Mouse (Mus musculus): ENCODE measurements around the gene Rnf145. TPM values are rescaled to one million over a fixed set of nuclear protein-coding genes. Genes with fewer than 3 reads are reported as not detected.
A peak's percentile ranks its signal among the peaks of the same experiment; 100 is the strongest.

Rnf145 gene
- polyA plus RNA-seq, 1 experiment from 2014 or later, result 64.5 TPM

DNA sequence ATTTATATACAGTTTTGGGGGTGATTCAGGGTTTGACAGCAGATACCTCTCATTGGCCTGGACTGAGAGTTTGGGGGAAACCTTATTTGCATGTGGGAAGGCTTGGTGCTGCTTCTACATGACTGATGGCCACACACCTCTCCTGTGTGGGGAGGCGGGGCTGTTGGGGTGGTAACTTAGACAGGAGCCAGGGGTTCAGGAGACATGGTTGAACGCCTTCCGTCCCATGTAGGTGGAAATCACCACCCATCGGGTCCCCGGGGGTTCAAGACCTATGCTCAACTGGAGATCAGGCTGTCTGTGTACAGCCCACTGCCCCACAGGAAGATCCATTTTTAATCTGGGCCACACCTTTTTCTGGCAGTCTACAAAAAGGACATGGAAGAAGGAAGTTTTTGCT lies 56.1 kb downstream of the Rnf145 start:
- Histone ChIP-seq H3K4me3 (replicated peaks) (no peak overlapping the region), H3K27me3 (replicated peaks) (no peaks in the 10 kb centered on the region), H3K36me3 (no peaks in the 10 kb centered on the region), H3K9ac (no peak overlapping the region), H3K27ac (no peak overlapping the region), H3K4me1 (no peaks in the 10 kb centered on the region), H3K4me2 (no peak overlapping the region), H3K9me3 (no peaks in the 10 kb centered on the region)
- no peak for ATAC-seq (ENCODE audit: insufficient read depth, low FRiP score, low read depth)
- 87% methylated on average over 5 of the region's 5 CpGs for WGBS

DNA sequence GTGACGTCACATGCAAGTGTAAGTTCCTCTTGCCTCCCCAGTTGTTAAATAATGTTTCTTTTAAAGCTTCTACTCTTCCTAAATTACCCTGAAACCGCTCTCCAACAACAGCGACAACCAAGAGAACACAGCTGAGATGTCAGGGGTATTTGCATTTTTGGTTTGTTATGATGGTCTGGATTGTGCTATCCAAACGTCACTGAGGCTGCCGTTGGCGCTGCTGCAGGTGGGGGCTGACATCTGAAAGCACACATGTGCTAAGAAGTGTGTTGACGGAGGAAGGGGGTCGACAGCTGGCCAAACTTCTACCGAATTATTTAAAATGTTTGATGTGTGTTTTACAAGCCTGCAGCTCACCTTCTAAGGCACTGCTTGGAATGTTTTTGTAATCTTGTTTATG lies 59.1 kb downstream of the Rnf145 start:
- Histone ChIP-seq H3K27me3 (replicated peaks) (no peaks in the 10 kb centered on the region), H3K4me3 (replicated peaks) (no peak overlapping the region), H3K9me3 (no peaks in the 10 kb centered on the region), H3K4me2 (no peak overlapping the region), H3K36me3 (no peaks in the 10 kb centered on the region), H3K4me1 (no peaks in the 10 kb centered on the region), H3K9ac (no peak overlapping the region), H3K27ac (no peak overlapping the region)
- WGBS, result 59% methylated on average over 9 of the region's 9 CpGs
- ATAC-seq (ENCODE audit: insufficient read depth, low FRiP score, low read depth), result no peak

DNA sequence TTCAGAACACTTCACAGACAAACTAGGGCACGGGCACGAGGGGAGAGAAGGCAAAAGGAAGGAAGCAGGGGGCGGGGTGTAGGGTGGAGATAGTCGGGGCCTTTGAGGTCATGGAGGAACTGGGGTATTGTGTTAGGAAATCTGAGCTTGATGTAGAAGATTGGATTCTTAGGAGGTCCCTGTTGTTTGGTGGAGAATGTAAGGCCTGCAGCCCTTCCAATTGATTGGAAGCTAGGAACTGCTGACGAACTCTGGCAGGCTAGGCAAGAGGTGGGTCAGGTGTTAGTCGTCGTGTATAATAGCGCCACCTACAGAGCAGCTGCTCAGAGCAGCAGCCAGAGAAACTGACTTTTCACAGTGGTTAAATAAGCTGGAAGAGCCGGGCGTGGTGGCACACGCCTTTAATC lies 62.5 kb downstream of the Rnf145 start:
- Histone ChIP-seq H3K9me3 (no peaks in the 10 kb centered on the region), H3K36me3 (no peaks in the 10 kb centered on the region), H3K9ac (no peak overlapping the region), H3K27me3 (replicated peaks) (no peaks in the 10 kb centered on the region), H3K4me3 (replicated peaks) (no peak overlapping the region), H3K4me1 (no peaks in the 10 kb centered on the region), H3K4me2 (no peak overlapping the region), H3K27ac (no peak overlapping the region)
- 24% methylated on average over 11 of the region's 11 CpGs for WGBS
- ATAC-seq (ENCODE audit: insufficient read depth, low FRiP score, low read depth), result no peak

DNA sequence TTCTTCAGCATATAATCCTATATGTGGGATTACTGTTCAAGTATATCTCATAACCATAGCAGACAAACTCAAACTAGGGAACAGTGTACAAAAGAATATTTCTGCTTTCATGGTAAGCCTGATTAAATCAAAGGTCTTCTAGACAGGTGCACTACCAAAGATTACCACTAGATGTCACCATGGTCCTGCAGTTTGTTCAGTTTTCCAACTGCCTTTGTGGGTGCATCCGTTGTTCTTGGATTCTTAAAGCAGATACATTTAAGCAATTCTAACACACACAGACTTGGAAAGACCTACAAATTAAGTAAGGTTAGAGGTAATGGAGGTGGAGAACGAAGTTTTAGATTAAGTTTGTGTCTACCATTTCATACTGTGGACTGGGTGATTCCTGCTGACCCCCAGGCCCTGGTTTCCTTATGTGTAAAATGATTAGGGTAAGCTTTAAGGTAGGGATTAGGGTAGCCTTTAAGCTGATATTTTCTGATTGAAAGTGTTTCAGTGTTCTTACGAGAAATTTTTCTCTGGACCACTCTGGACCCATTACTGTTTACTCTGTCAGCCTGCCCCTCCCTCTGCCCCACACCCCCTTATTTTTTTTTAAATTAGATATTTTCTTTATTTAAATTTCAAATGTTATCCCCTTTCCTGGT lies 67.4 kb downstream of the Rnf145 start:
- no peaks in the 10 kb centered on the region for H3K4me1 ChIP-seq
- H3K9me3 ChIP-seq, result no peaks in the 10 kb centered on the region
- no peak overlapping the region for H3K4me2 ChIP-seq
- no peaks in the 10 kb centered on the region for H3K36me3 ChIP-seq
- no peak overlapping the region for H3K4me3 ChIP-seq (replicated peaks)
- no peak overlapping the region for H3K27ac ChIP-seq
- no peak overlapping the region for H3K9ac ChIP-seq
- no peak for ATAC-seq (ENCODE audit: insufficient read depth, low FRiP score, low read depth)
- WGBS, result 8% methylated on average over 3 of the region's 3 CpGs
- no peaks in the 10 kb centered on the region for H3K27me3 ChIP-seq (replicated peaks)

DNA sequence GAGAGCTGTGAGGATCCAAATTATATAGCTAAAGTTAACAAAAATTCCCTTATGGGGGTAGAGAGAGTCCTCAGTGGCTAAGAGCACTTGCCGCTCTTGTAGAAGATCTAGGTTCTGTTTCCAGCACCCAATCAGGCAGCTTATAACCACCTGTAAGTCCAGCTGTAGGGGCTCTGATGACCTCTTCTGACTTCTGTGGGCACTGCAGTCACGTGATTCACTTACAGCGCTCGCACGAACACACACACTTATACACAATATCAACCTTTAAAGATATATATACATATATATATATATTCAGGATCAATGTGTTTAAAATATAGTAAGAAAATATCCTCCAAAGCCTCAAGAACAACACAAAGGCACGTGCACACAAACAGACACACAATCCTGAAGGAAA lies 74.3 kb downstream of the Rnf145 start:
- no peaks in the 10 kb centered on the region for H3K27me3 ChIP-seq (replicated peaks)
- no peak overlapping the region for H3K27ac ChIP-seq
- H3K9me3 ChIP-seq, result no peaks in the 10 kb centered on the region
- no peak overlapping the region for H3K4me3 ChIP-seq (replicated peaks)
- no peak for ATAC-seq (ENCODE audit: insufficient read depth, low FRiP score, low read depth)
- H3K4me1 ChIP-seq, result no peaks in the 10 kb centered on the region
- no peak overlapping the region for H3K9ac ChIP-seq
- 90% methylated on average over 6 of the region's 6 CpGs for WGBS
- no peak overlapping the region for H3K4me2 ChIP-seq
- H3K36me3 ChIP-seq, result no peaks in the 10 kb centered on the region

DNA sequence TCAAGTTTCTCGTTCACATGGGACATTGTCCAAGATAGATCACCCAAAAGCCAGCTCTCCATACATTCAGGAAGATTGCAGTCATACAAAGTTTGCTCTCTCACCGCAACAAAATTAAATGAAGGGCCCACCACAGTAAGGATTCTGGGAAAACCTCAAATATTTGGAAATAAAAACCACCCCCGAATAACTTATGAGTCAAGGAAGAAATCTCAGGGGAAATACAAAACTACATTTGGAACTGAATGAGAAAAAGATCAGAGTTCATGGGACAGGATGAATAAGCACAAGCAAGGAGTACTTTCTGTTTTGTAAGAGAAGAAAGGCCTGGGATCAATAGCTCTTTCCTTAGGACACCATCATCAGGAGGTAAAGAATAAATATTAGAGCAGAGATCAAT lies 76.0 kb downstream of the Rnf145 start:
- no peaks in the 10 kb centered on the region for H3K4me1 ChIP-seq
- no peak for ATAC-seq (ENCODE audit: insufficient read depth, low FRiP score, low read depth)
- H3K9me3 ChIP-seq, result no peaks in the 10 kb centered on the region
- WGBS, result 65% methylated on average over 3 of the region's 3 CpGs
- H3K9ac ChIP-seq, result no peak overlapping the region
- no peak overlapping the region for H3K4me2 ChIP-seq
- no peaks in the 10 kb centered on the region for H3K36me3 ChIP-seq
- no peaks in the 10 kb centered on the region for H3K27me3 ChIP-seq (replicated peaks)
- no peak overlapping the region for H3K27ac ChIP-seq
- no peak overlapping the region for H3K4me3 ChIP-seq (replicated peaks)

DNA sequence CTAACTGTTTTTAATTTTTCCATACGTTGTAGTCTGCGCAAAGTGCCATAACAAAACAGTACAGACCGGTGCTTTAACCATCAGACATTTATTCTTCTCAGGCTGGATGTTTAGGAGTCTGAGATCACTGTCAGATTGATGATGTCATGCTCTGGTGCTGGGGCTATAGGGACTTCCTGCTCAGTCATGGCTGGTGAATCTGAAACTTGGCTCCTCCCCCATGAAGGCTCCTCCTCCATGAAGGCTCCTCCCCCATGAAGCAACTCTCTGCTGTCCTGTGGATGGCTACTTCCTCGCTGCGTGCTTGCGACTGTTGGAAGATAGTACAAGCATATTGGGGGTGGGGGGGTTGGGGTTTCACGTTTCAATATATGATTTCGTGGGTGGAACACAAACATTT lies 88.1 kb downstream of the Rnf145 start:
- H3K4me1 ChIP-seq, result peaks cover 8% of the 10 kb centered on the region
- no peaks in the 10 kb centered on the region for H3K9me3 ChIP-seq
- ATAC-seq (ENCODE audit: insufficient read depth, low FRiP score, low read depth), result no peak
- 80% methylated on average over 8 of the region's 8 CpGs for WGBS
- peaks cover 10% of the 10 kb centered on the region for H3K27me3 ChIP-seq (replicated peaks)
- H3K9ac ChIP-seq, result no peak overlapping the region
- no peaks in the 10 kb centered on the region for H3K36me3 ChIP-seq
- H3K27ac ChIP-seq, result no peak overlapping the region
- H3K4me3 ChIP-seq (replicated peaks), result no peak overlapping the region
- H3K4me2 ChIP-seq, result no peak overlapping the region

DNA sequence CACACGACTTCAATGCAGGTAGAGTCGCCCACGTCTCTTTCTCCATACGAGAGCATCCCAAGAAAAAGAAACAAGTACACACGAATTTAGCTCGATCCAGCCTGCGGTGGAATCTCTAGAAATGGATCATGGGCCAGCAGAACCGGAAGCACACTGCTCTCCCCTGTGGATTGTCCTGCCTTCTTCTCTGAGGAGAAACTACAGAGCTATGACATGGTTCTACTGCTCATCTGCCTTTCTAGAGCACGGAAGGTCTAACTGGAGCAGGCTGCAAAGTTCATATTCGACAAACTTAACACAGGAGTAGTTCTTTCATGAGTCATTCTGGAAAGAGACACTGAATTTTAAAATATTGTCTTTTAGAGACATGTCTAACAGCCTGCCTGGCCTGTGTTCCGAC lies 89.9 kb downstream of the Rnf145 start:
- ATAC-seq (ENCODE audit: insufficient read depth, low FRiP score, low read depth), result no peak
- Histone ChIP-seq H3K27ac (no peak overlapping the region), H3K4me2 (no peak overlapping the region), H3K9ac (no peak overlapping the region), H3K27me3 (replicated peaks) (peaks cover 26% of the 10 kb centered on the region), H3K4me1 (peaks cover 17% of the 10 kb centered on the region), H3K4me3 (replicated peaks) (no peak overlapping the region), H3K36me3 (no peaks in the 10 kb centered on the region), H3K9me3 (no peaks in the 10 kb centered on the region)
- 80% methylated on average over 11 of the region's 11 CpGs for WGBS

DNA sequence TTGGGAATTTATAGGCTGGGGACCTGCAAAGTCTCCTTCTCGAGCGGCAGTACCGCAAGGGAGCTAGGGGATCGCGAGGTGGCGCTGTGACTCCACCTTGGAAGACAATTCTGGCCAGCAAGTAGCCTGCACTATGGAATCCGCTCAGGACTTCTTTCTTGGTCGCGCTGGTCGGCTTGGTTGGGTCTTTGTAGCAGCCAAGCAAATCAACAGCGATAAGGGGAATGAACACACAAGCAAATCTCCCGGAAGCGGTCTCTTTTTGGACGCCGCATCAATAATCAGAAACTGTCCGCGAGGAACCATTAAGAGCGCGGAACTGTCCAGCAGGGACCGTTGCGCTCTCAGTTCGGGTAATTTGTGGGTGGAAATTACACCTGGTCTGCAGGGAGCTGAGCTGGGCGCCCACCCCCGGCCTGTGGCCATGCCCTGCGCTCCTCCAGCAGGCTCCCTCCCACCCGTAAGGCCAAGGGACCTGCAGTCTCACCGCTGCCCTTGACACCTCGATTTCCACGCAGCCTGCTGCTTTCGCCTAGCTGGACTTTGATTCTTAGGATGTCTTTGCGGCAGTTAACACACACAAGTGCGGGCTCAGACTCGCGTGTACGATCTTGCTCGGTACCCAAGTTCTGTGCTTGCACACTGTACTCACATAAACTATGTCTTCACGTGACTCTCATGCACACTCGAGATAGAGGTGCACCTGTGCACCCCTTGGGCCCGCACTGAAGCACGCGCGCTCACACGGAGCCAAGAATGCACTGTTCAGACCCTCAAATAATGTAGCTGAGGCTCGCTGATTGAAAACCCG lies 92.4 kb downstream of the Rnf145 start:
- H3K27ac ChIP-seq, result no peak overlapping the region
- H3K36me3 ChIP-seq, result no peaks in the 10 kb centered on the region
- H3K9ac ChIP-seq, result no peak overlapping the region
- H3K4me3 ChIP-seq (replicated peaks), result peak overlapping the region; percentile 36
- peaks cover 43% of the 10 kb centered on the region for H3K27me3 ChIP-seq (replicated peaks)
- 1% methylated on average over 45 of the region's 45 CpGs for WGBS
- H3K4me2 ChIP-seq, result peak overlapping the region; percentile 73
- peaks cover 17% of the 10 kb centered on the region for H3K4me1 ChIP-seq
- H3K9me3 ChIP-seq, result no peaks in the 10 kb centered on the region
- peak; percentile 74; the same call in 1 of the 2 replicates for ATAC-seq (ENCODE audit: insufficient read depth, low FRiP score, low read depth)

DNA sequence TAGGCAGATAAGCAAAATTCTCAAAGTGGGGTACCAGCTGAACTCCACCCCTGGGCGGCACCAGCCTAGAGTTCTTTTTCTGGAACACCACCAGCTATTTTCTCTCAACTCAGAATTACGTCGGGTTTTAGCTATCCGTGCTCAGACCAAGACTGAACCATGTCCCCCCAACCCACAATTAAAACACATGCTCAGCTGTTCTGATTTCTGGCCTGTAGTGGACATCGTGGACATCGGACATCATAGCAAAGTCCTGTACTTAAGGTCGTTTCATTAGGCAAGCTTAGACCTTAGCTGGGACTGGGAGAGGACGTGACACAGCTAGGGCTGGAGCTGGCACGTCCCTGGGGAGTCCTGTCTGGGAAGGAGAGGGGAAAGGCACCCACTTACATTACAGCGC lies 93.4 kb downstream of the Rnf145 start:
- Histone ChIP-seq H3K4me3 (replicated peaks) (no peak overlapping the region), H3K27me3 (replicated peaks) (peaks cover 50% of the 10 kb centered on the region), H3K27ac (no peak overlapping the region), H3K9ac (no peak overlapping the region), H3K36me3 (no peaks in the 10 kb centered on the region), H3K9me3 (no peaks in the 10 kb centered on the region), H3K4me2 (no peak overlapping the region; the same call in 1 of the 2 replicates), H3K4me1 (peaks cover 17% of the 10 kb centered on the region)
- no peak for ATAC-seq (ENCODE audit: insufficient read depth, low FRiP score, low read depth)
- 12% methylated on average over 10 of the region's 10 CpGs for WGBS

DNA sequence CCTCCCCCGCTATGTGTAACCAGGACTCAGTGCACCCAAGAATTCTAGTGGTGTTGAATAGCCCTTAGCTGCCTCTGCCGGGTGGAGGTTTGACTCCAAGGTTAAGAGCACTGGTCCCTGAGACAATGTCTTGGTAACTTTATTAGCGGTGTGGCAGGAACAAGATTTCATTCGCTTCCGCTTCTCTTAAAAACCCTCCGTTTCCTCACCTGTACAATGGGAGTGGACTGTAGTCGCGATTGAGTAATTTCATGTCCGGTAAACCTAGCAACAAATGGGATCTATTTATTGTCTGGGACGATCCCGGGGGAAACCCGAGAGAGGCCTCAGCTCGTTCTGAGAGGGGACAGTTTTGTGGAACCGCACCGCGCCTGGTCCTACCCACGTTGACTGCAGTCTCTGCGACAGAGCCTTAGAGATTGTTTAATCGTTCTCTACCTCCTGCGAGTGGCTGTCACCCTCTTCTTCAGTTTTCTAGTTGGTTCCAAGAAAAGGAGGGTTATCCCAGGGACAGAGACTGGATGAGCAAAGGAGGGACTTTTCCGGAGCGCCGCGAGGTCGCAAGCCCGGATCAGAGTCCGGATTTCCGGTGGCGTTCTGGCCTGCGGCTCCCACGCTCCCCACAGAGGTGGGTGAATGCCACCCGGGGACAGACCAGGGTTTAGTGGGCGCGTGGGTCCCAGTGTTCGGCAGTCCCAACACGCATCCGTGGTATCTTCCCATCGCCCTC lies 94.1 kb downstream of the Rnf145 start:
- no peak overlapping the region; the same call in 1 of the 2 replicates for H3K9ac ChIP-seq
- H3K36me3 ChIP-seq, result no peaks in the 10 kb centered on the region
- peak overlapping the region; percentile 31 for H3K4me3 ChIP-seq (replicated peaks)
- 4% methylated on average over 38 of the region's 38 CpGs for WGBS
- peak overlapping the region; percentile 60 for H3K4me2 ChIP-seq
- no peaks in the 10 kb centered on the region for H3K9me3 ChIP-seq
- H3K27ac ChIP-seq, result no peak overlapping the region
- H3K27me3 ChIP-seq (replicated peaks), result peaks cover 50% of the 10 kb centered on the region
- peaks cover 17% of the 10 kb centered on the region for H3K4me1 ChIP-seq
- ATAC-seq (ENCODE audit: insufficient read depth, low FRiP score, low read depth), result no peak
